Mouse (Mus musculus) urinary bladder, postnatal 10 days (tissue): Measurements from ENCODE around the gene Hspb6.

Experiments
- DNase-seq: peaks from one replicate; pipeline ENCODE4 v3.0.0; 2022; ENCODE audit warnings: low spot score

Gene Hspb6

GRCm38 (mm10) chr7:30552102-30553020 lies at the start of gene Hspb6, which contains the start of gene Proser3:
Hspb6 (plus strand) TSS chr7:30552178.
Proser3 (minus strand) TSS chr7:30552299.
- peak; percentile 80 for DNase-seq

- no peak for DNase-seq
These were observed 43.9 kb upstream of the Hspb6 start for GRCm38 (mm10) chr7:30508061-30508460.

GRCm38 (mm10) chr7:30515003-30515760 lies 36.8 kb upstream of the Hspb6 start:
- no peak for DNase-seq

GRCm38 (mm10) chr7:30518325-30518724 lies 33.7 kb upstream of the Hspb6 start:
- no peak for DNase-seq

- DNase-seq: no peak
These were observed 31.6 kb upstream of the Hspb6 start for GRCm38 (mm10) chr7:30520396-30520795.

GRCm38 (mm10) chr7:30520856-30521255 lies 31.1 kb upstream of the Hspb6 start:
- DNase-seq: no peak

GRCm38 (mm10) chr7:30522871-30523270 lies 29.1 kb upstream of the Hspb6 start:
- DNase-seq: no peak

- DNase-seq: no peak
These were observed 27.5 kb upstream of the Hspb6 start for GRCm38 (mm10) chr7:30524487-30524886.

GRCm38 (mm10) chr7:30525954-30526353 lies 26.0 kb upstream of the Hspb6 start:
- no peak for DNase-seq

- DNase-seq: no peak
These were observed 25.6 kb upstream of the Hspb6 start for GRCm38 (mm10) chr7:30526399-30526798.

- DNase-seq: no peak
These were observed 25.0 kb upstream of the Hspb6 start for GRCm38 (mm10) chr7:30526981-30527380.

- no peak for DNase-seq
These were observed 20.6 kb upstream of the Hspb6 start for GRCm38 (mm10) chr7:30531291-30531815.

GRCm38 (mm10) chr7:30532931-30533330 lies 19.0 kb upstream of the Hspb6 start:
- DNase-seq: no peak

- DNase-seq: no peak
These were observed 17.9 kb upstream of the Hspb6 start for GRCm38 (mm10) chr7:30533941-30534632.

GRCm38 (mm10) chr7:30534633-30535577 lies 17.1 kb upstream of the Hspb6 start, which contains the start of gene Arhgap33:
Arhgap33 (minus strand) TSS chr7:30535060.
- peak; percentile 77 for DNase-seq

GRCm38 (mm10) chr7:30540572-30540971 lies 11.4 kb upstream of the Hspb6 start:
- DNase-seq: no peak

GRCm38 (mm10) chr7:30544327-30544726 lies 7.7 kb upstream of the Hspb6 start:
- DNase-seq: no peak

GRCm38 (mm10) chr7:30549880-30550279 lies 2.1 kb upstream of the Hspb6 start:
- DNase-seq: no peak

- DNase-seq: no peak
These were observed 1.4 kb upstream of the Hspb6 start for GRCm38 (mm10) chr7:30550603-30551002.

GRCm38 (mm10) chr7:30551445-30552101 lies 405 bp upstream of the Hspb6 start:
- DNase-seq: no peak
